Mouse (Mus musculus): ENCODE results near the gene Olfr155. TPM values are rescaled to one million over a fixed set of nuclear protein-coding genes. Genes with fewer than 3 reads are reported as not detected.
A peak's percentile ranks its signal among the peaks of the same experiment; 100 is the strongest.

Olfr155 gene
- total and polyA plus RNA-seq, 3 experiments: not detected

DNA sequence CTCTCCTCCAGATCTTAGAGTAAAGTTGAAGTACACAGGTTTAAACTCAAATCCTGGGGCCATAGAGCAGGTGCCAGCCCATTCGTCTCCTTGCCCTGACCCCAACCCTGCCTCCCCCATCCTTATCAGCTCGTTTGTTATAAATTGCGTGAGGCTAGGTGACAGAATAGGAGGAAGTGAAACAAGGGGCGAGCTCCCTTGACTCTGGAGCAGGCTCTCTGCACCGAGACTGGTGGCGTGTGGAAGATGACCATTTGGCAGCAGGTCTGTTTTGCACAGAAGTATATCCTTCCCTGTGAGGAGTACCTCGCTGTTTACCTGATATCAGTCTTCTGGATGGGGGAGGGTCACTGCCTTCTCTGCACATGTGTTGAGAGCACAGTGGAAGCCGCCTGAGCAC, 47.8 kb downstream of the Olfr155 start:
- Histone ChIP-seq H3K4me1 (ENCODE audit: control insufficient read depth in 1 of 2, insufficient read depth in 2 of 2, low read length in 2 of 2) (peaks cover 0 to 8% of the 10 kb centered on the region in 2 experiments; a peak in 2 of 4 replicates), H3K79me2 (ENCODE audit: control insufficient read depth, insufficient read depth, low read length, poor library complexity) (no peaks in the 10 kb centered on the region), H3K4me3 (ENCODE audit: control insufficient read depth in 1 of 2, insufficient read depth in 1 of 2, low read depth in 2 of 2, low read length in 2 of 2) (0 out of 4 replicates have a peak overlapping the region, but pooled peaks of 1 of the 2 experiments have one; percentile 11), H3K9me3 (replicated peaks; ENCODE audit: insufficient read depth, low read length) (no peaks in the 10 kb centered on the region), H3K27me3 (ENCODE audit: control insufficient read depth in 1 of 2, insufficient read depth in 2 of 2, low read length in 2 of 2) (no peaks in the 10 kb centered on the region), H3K36me3 (ENCODE audit: control insufficient read depth in 1 of 2, insufficient read depth in 2 of 2, low read length in 2 of 2) (peaks cover 0 to 6% of the 10 kb centered on the region in 2 experiments; a peak in 1 of 4 replicates), H3K27ac (ENCODE audit: control insufficient read depth, low read depth, low read length) (no peak overlapping the region), H3K9ac (ENCODE audit: control insufficient read depth, low read depth, low read length, poor library complexity, severe bottlenecking) (no peak overlapping the region)
- no peak for TF ChIP-seq MXI1 (IDR thresholded peaks at IDR 0.05; ENCODE audit: low read depth, low read length)
- TF ChIP-seq MAX (IDR thresholded peaks at IDR 0.05; ENCODE audit: low read length): no peak
- no peak for TF ChIP-seq MAZ (IDR thresholded peaks at IDR 0.05; ENCODE audit: low read depth, low read length)
- TF ChIP-seq CHD1 (IDR thresholded peaks at IDR 0.05; ENCODE audit: low read depth, low read length): no peak
- no peak for TF ChIP-seq TAL1 (IDR thresholded peaks at IDR 0.05; ENCODE audit: low read length)
- no peak for TF ChIP-seq CHD2 (IDR thresholded peaks at IDR 0.05; ENCODE audit: low read length)
- peak; percentile 37; the same call in 1 of the 2 replicates for TF ChIP-seq GATA1 (IDR thresholded peaks at IDR 0.05; ENCODE audit: low read depth, low read length)
- 0 out of 4 replicates have a peak, but pooled peaks have one; percentile 12 for TF ChIP-seq EP300 (IDR thresholded peaks at IDR 0.05; ENCODE audit: low read depth in 1 of 2, low read length in 2 of 2)
- TF ChIP-seq E2F4 (IDR thresholded peaks at IDR 0.05; ENCODE audit: borderline replicate concordance, low read depth, low read length): no peak
- peak; percentile 42 for DNase-seq (ENCODE audit: low read depth, low spot score)

- DNase-seq (ENCODE audit: low read depth, low spot score): no peak
- H3K36me3 ChIP-seq (ENCODE audit: control insufficient read depth in 1 of 2, insufficient read depth in 2 of 2, low read length in 2 of 2): peaks cover 0 to 6% of the 10 kb centered on the region in 2 experiments; a peak in 1 of 4 replicates
- H3K79me2 ChIP-seq (ENCODE audit: control insufficient read depth, insufficient read depth, low read length, poor library complexity): no peaks in the 10 kb centered on the region
- TF ChIP-seq MXI1 (IDR thresholded peaks at IDR 0.05; ENCODE audit: low read depth, low read length): no peak
- no peak for TF ChIP-seq SMC3 (IDR thresholded peaks at IDR 0.05; ENCODE audit: low read depth, low read length)
- TF ChIP-seq POLR2AphosphoS2 (IDR thresholded peaks at IDR 0.05; ENCODE audit: low read length): no peak
- no peak for TF ChIP-seq CHD1 (IDR thresholded peaks at IDR 0.05; ENCODE audit: low read depth, low read length)
- no peak for TF ChIP-seq ELF1 (IDR thresholded peaks at IDR 0.05; ENCODE audit: low read depth, low read length)
- TF ChIP-seq JUND (IDR thresholded peaks at IDR 0.05; ENCODE audit: low read depth, low read length): no peak
- no peak for TF ChIP-seq RCOR1 (IDR thresholded peaks at IDR 0.05; ENCODE audit: low read depth, low read length)
- TF ChIP-seq HCFC1 (IDR thresholded peaks at IDR 0.05; ENCODE audit: low read depth, low read length): no peak
- TF ChIP-seq ZMIZ1 (IDR thresholded peaks at IDR 0.05; ENCODE audit: low read depth, low read length): no peak
- no peak for TF ChIP-seq USF2 (IDR thresholded peaks at IDR 0.05; ENCODE audit: borderline replicate concordance in 1 of 2, insufficient read depth in 1 of 2, low read depth in 1 of 2, low read length in 2 of 2)
- TF ChIP-seq POLR2AphosphoS5 (IDR thresholded peaks at IDR 0.05; ENCODE audit: borderline replicate concordance, low read depth, low read length): no peak
- TF ChIP-seq BHLHE40 (IDR thresholded peaks at IDR 0.05; ENCODE audit: borderline replicate concordance, low read depth, low read length): no peak
- no peak for TF ChIP-seq UBTF (IDR thresholded peaks at IDR 0.05; ENCODE audit: borderline replicate concordance, insufficient read depth, low read depth, low read length)
- TF ChIP-seq NRF1 (IDR thresholded peaks at IDR 0.05; ENCODE audit: insufficient read depth, low read depth, low read length, poor library complexity, severe bottlenecking): no peak
- no peak for TF ChIP-seq CTCF (IDR thresholded peaks at IDR 0.05 in 2 of 3, conservative IDR thresholded peaks at IDR 0.05 in 1 of 3; ENCODE audit: control insufficient read depth in 1 of 3, insufficient read depth in 1 of 3, low read depth in 2 of 3, low read length in 3 of 3, poor library complexity in 1 of 3, severe bottlenecking in 1 of 3)
- H3K27ac ChIP-seq (ENCODE audit: control insufficient read depth, low read depth, low read length): no peak overlapping the region
- no peaks in the 10 kb centered on the region for H3K9me3 ChIP-seq (replicated peaks; ENCODE audit: insufficient read depth, low read length)
- no peak overlapping the region for H3K4me3 ChIP-seq (ENCODE audit: control insufficient read depth in 1 of 2, insufficient read depth in 1 of 2, low read depth in 2 of 2, low read length in 2 of 2)
- H3K27me3 ChIP-seq (ENCODE audit: control insufficient read depth in 1 of 2, insufficient read depth in 2 of 2, low read length in 2 of 2): no peaks in the 10 kb centered on the region
- H3K4me1 ChIP-seq (ENCODE audit: control insufficient read depth in 1 of 2, insufficient read depth in 2 of 2, low read length in 2 of 2): peaks cover 0 to 8% of the 10 kb centered on the region in 2 experiments; a peak in 2 of 4 replicates
- H3K9ac ChIP-seq (ENCODE audit: control insufficient read depth, low read depth, low read length, poor library complexity, severe bottlenecking): no peak overlapping the region
Observed at GRCm38 (mm10) chr4:43903690-43904089, 52.3 kb downstream of the Olfr155 start.
